Mouse (Mus musculus): Measurements from ENCODE around the gene Ttll1. TPM values are rescaled to one million over a fixed set of nuclear protein-coding genes. Genes with fewer than 3 reads are reported as not detected.

The Ttll1 gene
- total RNA-seq, 1 experiment: 7.2 TPM

- H3K9me3 ChIP-seq (ENCODE audit: control insufficient read depth, insufficient read depth, low read depth, low read length): no peaks in the 10 kb centered on the region
- H3K27ac ChIP-seq (ENCODE audit: insufficient read depth, low read depth, low read length, poor library complexity, severe bottlenecking): no peak overlapping the region
- TF ChIP-seq CHD2 (IDR thresholded peaks at IDR 0.05; ENCODE audit: low read depth, low read length) (no peak), ZNF384 (IDR thresholded peaks at IDR 0.05; ENCODE audit: low read depth, low read length) (no peak), MAFK (IDR thresholded peaks at IDR 0.05; ENCODE audit: insufficient read depth, low read depth, low read length) (no peak), ZC3H11A (IDR thresholded peaks at IDR 0.05; ENCODE audit: borderline replicate concordance, low read depth, low read length) (no peak)
- H3K4me3 ChIP-seq (ENCODE audit: insufficient read depth in 1 of 2, low read depth in 1 of 2, low read length in 2 of 2, poor library complexity in 1 of 2, severe bottlenecking in 1 of 2): no peak overlapping the region
- H3K36me3 ChIP-seq (ENCODE audit: control insufficient read depth, insufficient read depth, low read length, poor library complexity, severe bottlenecking): no peaks in the 10 kb centered on the region
- in situ Hi-C loops (cut with MboI; ENCODE audit: low sequenced_read_pairs in 2 of 2, unreplicated experiment in 2 of 2): no loop called here
- no peak overlapping the region for H3K9ac ChIP-seq (ENCODE audit: insufficient read depth, low read depth, low read length, poor library complexity, severe bottlenecking)
- DNase-seq (ENCODE audit: low read depth, low spot score): no peak
- peaks cover 4 to 36% of the 10 kb centered on the region in 2 experiments for H3K4me1 ChIP-seq (ENCODE audit: control insufficient read depth in 2 of 2, insufficient read depth in 2 of 2, low read length in 2 of 2, poor library complexity in 1 of 2)
Measured at GRCm38 (mm10) chr15:83476593-83477273, 34.0 kb downstream of the Ttll1 start.

- H3K4me1 ChIP-seq (ENCODE audit: control insufficient read depth in 2 of 2, insufficient read depth in 2 of 2, low read length in 2 of 2, poor library complexity in 1 of 2): peaks cover 4 to 22% of the 10 kb centered on the region in 2 experiments; a peak in 3 of 4 replicates
- no peaks in the 10 kb centered on the region for H3K36me3 ChIP-seq (ENCODE audit: control insufficient read depth, insufficient read depth, low read length, poor library complexity, severe bottlenecking)
- TF ChIP-seq ZNF384 (IDR thresholded peaks at IDR 0.05; ENCODE audit: low read depth, low read length) (no peak), CHD2 (IDR thresholded peaks at IDR 0.05; ENCODE audit: low read depth, low read length) (no peak), ZC3H11A (IDR thresholded peaks at IDR 0.05; ENCODE audit: borderline replicate concordance, low read depth, low read length) (no peak), HCFC1 (IDR thresholded peaks at IDR 0.05; ENCODE audit: borderline replicate concordance, insufficient read depth, low read length) (no peak), MAFK (IDR thresholded peaks at IDR 0.05; ENCODE audit: insufficient read depth, low read depth, low read length) (no peak)
- H3K27ac ChIP-seq (ENCODE audit: insufficient read depth, low read depth, low read length, poor library complexity, severe bottlenecking): no peak overlapping the region
- in situ Hi-C loops (cut with MboI; ENCODE audit: low sequenced_read_pairs in 2 of 2, unreplicated experiment in 2 of 2): no loop called here
- DNase-seq (ENCODE audit: low read depth, low spot score): no peak
- H3K4me3 ChIP-seq (ENCODE audit: insufficient read depth in 1 of 2, low read depth in 1 of 2, low read length in 2 of 2, poor library complexity in 1 of 2, severe bottlenecking in 1 of 2): no peak overlapping the region
- H3K9ac ChIP-seq (ENCODE audit: insufficient read depth, low read depth, low read length, poor library complexity, severe bottlenecking): no peak overlapping the region
- H3K9me3 ChIP-seq (ENCODE audit: control insufficient read depth, insufficient read depth, low read depth, low read length): no peaks in the 10 kb centered on the region
Measured at GRCm38 (mm10) chr15:83474466-83474836, 36.2 kb downstream of the Ttll1 start.

- no peak for TF ChIP-seq CHD2 (IDR thresholded peaks at IDR 0.05; ENCODE audit: low read depth, low read length)
- 0 out of 2 replicates have a peak, but pooled peaks have one; percentile 8 for TF ChIP-seq MAFK (IDR thresholded peaks at IDR 0.05; ENCODE audit: insufficient read depth, low read depth, low read length)
- no peak for TF ChIP-seq ZNF384 (IDR thresholded peaks at IDR 0.05; ENCODE audit: low read depth, low read length)
- no peak for TF ChIP-seq ZC3H11A (IDR thresholded peaks at IDR 0.05; ENCODE audit: borderline replicate concordance, low read depth, low read length)
- no peak for TF ChIP-seq HCFC1 (IDR thresholded peaks at IDR 0.05; ENCODE audit: borderline replicate concordance, insufficient read depth, low read length)
- in situ Hi-C loops (cut with MboI; ENCODE audit: low sequenced_read_pairs in 2 of 2, unreplicated experiment in 2 of 2): no loop called here
- Histone ChIP-seq H3K9ac (ENCODE audit: insufficient read depth, low read depth, low read length, poor library complexity, severe bottlenecking) (no peak overlapping the region), H3K4me3 (ENCODE audit: insufficient read depth in 1 of 2, low read depth in 1 of 2, low read length in 2 of 2, poor library complexity in 1 of 2, severe bottlenecking in 1 of 2) (no peak overlapping the region), H3K27ac (ENCODE audit: insufficient read depth, low read depth, low read length, poor library complexity, severe bottlenecking) (no peak overlapping the region; the same call in 1 of the 2 replicates), H3K36me3 (ENCODE audit: control insufficient read depth, insufficient read depth, low read length, poor library complexity, severe bottlenecking) (no peaks in the 10 kb centered on the region), H3K4me1 (ENCODE audit: control insufficient read depth in 2 of 2, insufficient read depth in 2 of 2, low read length in 2 of 2, poor library complexity in 1 of 2) (peaks cover 3 to 20% of the 10 kb centered on the region in 2 experiments; a peak in 3 of 4 replicates), H3K9me3 (ENCODE audit: control insufficient read depth, insufficient read depth, low read depth, low read length) (no peaks in the 10 kb centered on the region)
- no peak for DNase-seq (ENCODE audit: low read depth, low spot score)
Measured at GRCm38 (mm10) chr15:83473832-83474465, 36.7 kb downstream of the Ttll1 start.

GRCm38 (mm10) chr15:83473251-83473650 lies 37.4 kb downstream of the Ttll1 start:
- no peak for TF ChIP-seq ZNF384 (IDR thresholded peaks at IDR 0.05; ENCODE audit: low read depth, low read length)
- TF ChIP-seq MAFK (IDR thresholded peaks at IDR 0.05; ENCODE audit: insufficient read depth, low read depth, low read length): no peak
- no peak for TF ChIP-seq ZC3H11A (IDR thresholded peaks at IDR 0.05; ENCODE audit: borderline replicate concordance, low read depth, low read length)
- TF ChIP-seq HCFC1 (IDR thresholded peaks at IDR 0.05; ENCODE audit: borderline replicate concordance, insufficient read depth, low read length): no peak
- TF ChIP-seq CHD2 (IDR thresholded peaks at IDR 0.05; ENCODE audit: low read depth, low read length): no peak
- DNase-seq (ENCODE audit: low read depth, low spot score): no peak
- in situ Hi-C loops (cut with MboI; ENCODE audit: low sequenced_read_pairs in 2 of 2, unreplicated experiment in 2 of 2): no loop called here
- Histone ChIP-seq H3K27ac (ENCODE audit: insufficient read depth, low read depth, low read length, poor library complexity, severe bottlenecking) (no peak overlapping the region), H3K36me3 (ENCODE audit: control insufficient read depth, insufficient read depth, low read length, poor library complexity, severe bottlenecking) (no peaks in the 10 kb centered on the region), H3K4me1 (ENCODE audit: control insufficient read depth in 2 of 2, insufficient read depth in 2 of 2, low read length in 2 of 2, poor library complexity in 1 of 2) (peaks cover 3 to 14% of the 10 kb centered on the region in 2 experiments; a peak in 3 of 4 replicates), H3K4me3 (ENCODE audit: insufficient read depth in 1 of 2, low read depth in 1 of 2, low read length in 2 of 2, poor library complexity in 1 of 2, severe bottlenecking in 1 of 2) (no peak overlapping the region), H3K9ac (ENCODE audit: insufficient read depth, low read depth, low read length, poor library complexity, severe bottlenecking) (no peak overlapping the region), H3K9me3 (ENCODE audit: control insufficient read depth, insufficient read depth, low read depth, low read length) (no peaks in the 10 kb centered on the region)

Measured in ES-E14 (cell line).